Mouse (Mus musculus) heart, postnatal 10 days (tissue): ENCODE data around the gene Stx17. TPM values are rescaled to one million over a fixed set of nuclear protein-coding genes. Genes with fewer than 3 reads are reported as not detected.

Source experiments
- DNase-seq, 2 experiments: peaks; one replicate each; pipeline ENCODE4 v3.0.0; 2021
- intact Hi-C: fragments of 180-260 bp; cut with DNase I; formaldehyde crosslinking; loops from one replicate; pipeline ENCODE4 v1.15.1; 2025
- total RNA-seq, 2 experiments: library from RNA; stranded (reverse); gene quantifications; 2 replicates each; pipeline ENCODE4 v1.2.3; 2021

Gene Stx17
- 10 to 100 TPM; 27.1 to 27.4 TPM for total RNA-seq

- peak; percentile 90 to 91 for DNase-seq
- intact Hi-C loops = loop anchor here (2.0 kb wide), 1 partner anchor 78 kb away; no protein-coding TSS in a partner anchor
These were observed at the start of gene Stx17 for GRCm38 (mm10) chr4:48124773-48125469. TSS of gene Stx17 (plus strand) at chr4:48124915.

- intact Hi-C loops = loop anchor here (1.0 kb wide), 1 partner anchor 41 kb away; no protein-coding TSS in a partner anchor
These were observed 47.8 kb upstream of the Stx17 start for GRCm38 (mm10) chr4:48076693-48077471.

GRCm38 (mm10) chr4:48078213-48078612, 46.5 kb upstream of the Stx17 start:
- no peak for DNase-seq
- intact Hi-C loops = no loop called here

More at GRCm38 (mm10) chr4:48076693-48077471, 47.8 kb upstream of the Stx17 start:
- DNase-seq = peak; percentile 41 to 46

- no peak for DNase-seq
- intact Hi-C loops = no loop called here
These were observed 45.3 kb upstream of the Stx17 start for GRCm38 (mm10) chr4:48079285-48080039.

GRCm38 (mm10) chr4:48083452-48083851, 41.3 kb upstream of the Stx17 start:
- intact Hi-C loops = no loop called here
- DNase-seq = no peak

- no peak for DNase-seq
- intact Hi-C loops = no loop called here
These were observed 38.1 kb upstream of the Stx17 start for GRCm38 (mm10) chr4:48086609-48087008.

- no peak for DNase-seq
- intact Hi-C loops = no loop called here
These were observed 37.2 kb upstream of the Stx17 start for GRCm38 (mm10) chr4:48087497-48087896.

- intact Hi-C loops = no loop called here
These were observed 31.5 kb upstream of the Stx17 start for GRCm38 (mm10) chr4:48093221-48093620.

GRCm38 (mm10) chr4:48100217-48100616, 24.5 kb upstream of the Stx17 start:
- no peak for DNase-seq
- intact Hi-C loops = no loop called here

More at GRCm38 (mm10) chr4:48093221-48093620, 31.5 kb upstream of the Stx17 start:
- no peak for DNase-seq

GRCm38 (mm10) chr4:48101981-48102380, 22.7 kb upstream of the Stx17 start:
- no peak for DNase-seq
- intact Hi-C loops = no loop called here

GRCm38 (mm10) chr4:48105387-48105786, 19.3 kb upstream of the Stx17 start:
- intact Hi-C loops = no loop called here
- no peak for DNase-seq

GRCm38 (mm10) chr4:48107086-48107485, 17.6 kb upstream of the Stx17 start:
- intact Hi-C loops = no loop called here
- DNase-seq = no peak

GRCm38 (mm10) chr4:48108591-48108990, 16.1 kb upstream of the Stx17 start:
- DNase-seq = peak in 1 of 2 experiments; percentile 6
- intact Hi-C loops = no loop called here

GRCm38 (mm10) chr4:48110331-48110730, 14.4 kb upstream of the Stx17 start:
- intact Hi-C loops = no loop called here
- DNase-seq = no peak

- intact Hi-C loops = no loop called here
- DNase-seq = peak; percentile 10 to 17
These were observed 8.5 kb upstream of the Stx17 start for GRCm38 (mm10) chr4:48116191-48116590.

GRCm38 (mm10) chr4:48124416-48124772, 321 bp upstream of the Stx17 start:
- no peak for DNase-seq
- intact Hi-C loops = loop anchor here (2.0 kb wide), 1 partner anchor 78 kb away; no protein-coding TSS in a partner anchor

- no peak for DNase-seq
These were observed 5.6 kb downstream of the Stx17 start for GRCm38 (mm10) chr4:48130314-48130713.

GRCm38 (mm10) chr4:48131606-48132005, 6.9 kb downstream of the Stx17 start:
- no peak for DNase-seq
- intact Hi-C loops = no loop called here

More at GRCm38 (mm10) chr4:48130314-48130713, 5.6 kb downstream of the Stx17 start:
- intact Hi-C loops = no loop called here

- intact Hi-C loops = no loop called here
- no peak for DNase-seq
These were observed 8.0 kb downstream of the Stx17 start for GRCm38 (mm10) chr4:48132721-48133120.

- intact Hi-C loops = no loop called here
- DNase-seq = no peak
These were observed 24.8 kb downstream of the Stx17 start for GRCm38 (mm10) chr4:48149492-48149891.

- intact Hi-C loops = no loop called here
- DNase-seq = no peak
These were observed 28.5 kb downstream of the Stx17 start for GRCm38 (mm10) chr4:48153229-48153628.
